Mouse (Mus musculus) MEL (cell line): ENCODE measurements around the gene Dr1.
A peak's percentile ranks its signal among the peaks of the same experiment; 100 is the strongest.

Experiments
- CHD2 ChIP-seq: IDR thresholded peaks from 2 replicates; pipeline ENCODE4 v1.6.1; 2011; ENCODE audit warnings: low read length, improper control_type of control experiment
- CTCF ChIP-seq, 3 experiments: IDR thresholded peaks in 2 of 3; conservative IDR thresholded peaks in 1 of 3; 2 replicates each; pipeline ENCODE4 v1.5.1; 2011 to 2012; ENCODE audit warnings: low read length in 3 of 3, low read depth in 2 of 3, mild to moderate bottlenecking in 2 of 3, improper control_type of control experiment in 1 of 3, inconsistent platforms in 1 of 3, mixed read lengths in 1 of 3, moderate library complexity in 1 of 3; ENCODE audit not compliant: control insufficient read depth in 1 of 3, insufficient read depth in 1 of 3, poor library complexity in 1 of 3, severe bottlenecking in 1 of 3
- EP300 ChIP-seq, 2 experiments: IDR thresholded peaks; 2 replicates each; pipeline ENCODE4 v1.6.1; 2011; ENCODE audit warnings: improper control_type of control experiment in 2 of 2, low read length in 2 of 2, low read depth in 1 of 2, mild to moderate bottlenecking in 1 of 2
- GABPA ChIP-seq: IDR thresholded peaks from 2 replicates; pipeline ENCODE4 v1.6.1; 2012; ENCODE audit warnings: low read depth, mild to moderate bottlenecking, inconsistent platforms, low read length, improper control_type of control experiment, moderate library complexity
- GATA1 ChIP-seq: IDR thresholded peaks from 2 replicates; pipeline ENCODE4 v1.6.1; 2011; ENCODE audit warnings: low read depth, low read length, improper control_type of control experiment
- KAT2A ChIP-seq: conservative IDR thresholded peaks from 2 replicates; pipeline ENCODE4 v1.6.1; 2012; ENCODE audit warnings: low read depth, low read length, improper control_type of control experiment, inconsistent platforms
- MAFK ChIP-seq: IDR thresholded peaks from 2 replicates; pipeline ENCODE4 v1.6.1; 2011; ENCODE audit warnings: low read depth, mild to moderate bottlenecking, low read length, improper control_type of control experiment, borderline replicate concordance
- MAX ChIP-seq: IDR thresholded peaks from 2 replicates; pipeline ENCODE4 v1.6.1; 2011; ENCODE audit warnings: low read length, improper control_type of control experiment
- MYB ChIP-seq: IDR thresholded peaks from 2 replicates; pipeline ENCODE4 v1.6.1; 2011; ENCODE audit warnings: mild to moderate bottlenecking, low read depth, low read length, improper control_type of control experiment
- POLR2A ChIP-seq, 2 experiments: IDR thresholded peaks; 2 replicates each; pipeline ENCODE4 v1.6.1; 2011 to 2012; ENCODE audit warnings: low read length in 2 of 2, mild to moderate bottlenecking in 2 of 2, control low read depth in 1 of 2, improper control_type of control experiment in 1 of 2, low read depth in 1 of 2, moderate library complexity in 1 of 2; ENCODE audit not compliant: control insufficient read depth in 1 of 2, insufficient read depth in 1 of 2, poor library complexity in 1 of 2
- RCOR1 ChIP-seq: IDR thresholded peaks from 2 replicates; pipeline ENCODE4 v1.6.1; 2012; ENCODE audit warnings: low read depth, mild to moderate bottlenecking, inconsistent platforms, low read length, improper control_type of control experiment
- TBP ChIP-seq: IDR thresholded peaks from 2 replicates; pipeline ENCODE4 v1.8.0; 2011; ENCODE audit warnings: low read depth, low read length, improper control_type of control experiment
- ZC3H11A ChIP-seq: IDR thresholded peaks from 2 replicates; pipeline ENCODE4 v1.6.1; 2012; ENCODE audit warnings: low read depth, mild to moderate bottlenecking, inconsistent platforms, low read length, improper control_type of control experiment
- ZKSCAN1 ChIP-seq: IDR thresholded peaks from 2 replicates; pipeline ENCODE4 v1.6.1; 2012; ENCODE audit warnings: low read depth, mild to moderate bottlenecking, inconsistent platforms, low read length, improper control_type of control experiment, moderate library complexity

- TF ChIP-seq CHD2 (no peak), MAFK (no peak), KAT2A (no peak), GATA1 (no peak), ZKSCAN1 (no peak), CTCF (IDR thresholded peaks at IDR 0.05 in 2 of 3, conservative IDR thresholded peaks at IDR 0.05 in 1 of 3; ENCODE audit: control insufficient read depth in 1 of 3, insufficient read depth in 1 of 3, low read depth in 2 of 3, low read length in 3 of 3, poor library complexity in 1 of 3, severe bottlenecking in 1 of 3) (no peak), POLR2A (IDR thresholded peaks at IDR 0.05; ENCODE audit: control insufficient read depth in 1 of 2, insufficient read depth in 1 of 2, low read depth in 1 of 2, low read length in 2 of 2, poor library complexity in 1 of 2) (no peak; a peak in 1 of 4 replicates), TBP (0 out of 2 replicates have a peak, but pooled peaks have one; percentile 17), MYB (no peak), RCOR1 (no peak), GABPA (no peak), EP300 (IDR thresholded peaks at IDR 0.05; ENCODE audit: low read depth in 1 of 2, low read length in 2 of 2) (no peak), ZC3H11A (no peak), MAX (peak; percentile 19; the same call in 1 of the 2 replicates)
Observed at GRCm38 (mm10) chr5:108269063-108269810, 540 bp downstream of the Dr1 start.
